Mouse (Mus musculus) spleen, postnatal 14 days (tissue): Measurements from ENCODE around the gene Zfp420.
"Not testable (repeated sequence)": the region's sequence is repeated elsewhere in the genome, so short reads cannot be mapped to it uniquely, and the experiment has no call there.

Experiments
- DNase-seq, 2 experiments: peaks; one replicate each; pipeline ENCODE4 v3.0.0; 2021 to 2022; ENCODE audit warnings: low spot score in 2 of 2

Zfp420 gene

DNA sequence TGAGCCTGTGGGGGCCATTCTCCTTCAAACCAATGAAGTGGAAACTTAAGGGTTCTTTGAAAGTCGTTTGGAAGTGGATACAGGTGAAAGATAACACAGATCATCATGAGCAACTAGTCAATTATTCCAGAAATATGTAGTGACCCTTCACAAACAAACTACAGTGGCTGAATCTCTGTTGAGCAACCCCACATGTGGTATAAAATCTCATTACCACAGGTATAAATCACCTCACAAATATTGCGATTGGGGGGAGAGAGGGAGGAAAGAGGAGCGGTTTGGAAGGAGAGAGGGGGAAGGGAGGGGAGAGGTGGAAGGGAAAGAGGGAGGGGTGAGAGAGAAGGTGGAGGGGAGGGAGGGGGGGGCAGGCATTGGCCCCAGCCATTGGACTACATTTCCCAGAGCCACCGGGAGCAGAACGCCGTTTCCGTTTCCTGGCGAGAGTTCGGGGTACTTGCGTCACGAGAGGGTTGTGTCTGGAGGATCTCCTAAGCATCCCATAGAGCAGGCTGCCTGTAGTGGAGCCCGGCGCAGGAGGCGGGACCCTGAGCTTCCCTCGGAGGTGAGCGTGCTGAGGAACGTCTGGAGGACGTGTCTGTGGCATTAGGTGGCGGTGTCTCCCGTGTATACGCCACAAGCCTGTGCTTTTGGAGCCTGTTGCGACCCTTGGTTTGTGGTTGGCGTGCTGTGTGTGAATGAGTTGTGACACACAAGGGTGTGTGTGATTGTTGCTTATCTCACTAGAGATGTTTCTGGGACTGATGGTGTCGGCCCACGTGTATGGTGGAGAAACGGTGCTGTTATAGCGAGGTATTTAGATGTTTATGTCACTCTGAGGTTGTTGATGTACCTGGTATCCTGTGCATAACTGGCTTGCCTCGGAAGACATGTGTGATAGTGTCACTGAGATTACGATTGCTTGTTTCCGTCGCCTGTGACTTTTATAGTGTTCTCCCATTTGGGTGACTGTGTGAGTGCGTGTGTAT lies at the start of gene Zfp420:
Gene Zfp420 (plus strand): TSS at position 448 of the 986 bp plus-strand sequence.
- peak; percentile 42 to 66 for DNase-seq

GRCm38 (mm10) chr7:29812244-29812643 lies 47.5 kb upstream of the Zfp420 start:
- DNase-seq = no peak

GRCm38 (mm10) chr7:29814381-29814780 lies 45.4 kb upstream of the Zfp420 start:
- DNase-seq = no peak

DNA sequence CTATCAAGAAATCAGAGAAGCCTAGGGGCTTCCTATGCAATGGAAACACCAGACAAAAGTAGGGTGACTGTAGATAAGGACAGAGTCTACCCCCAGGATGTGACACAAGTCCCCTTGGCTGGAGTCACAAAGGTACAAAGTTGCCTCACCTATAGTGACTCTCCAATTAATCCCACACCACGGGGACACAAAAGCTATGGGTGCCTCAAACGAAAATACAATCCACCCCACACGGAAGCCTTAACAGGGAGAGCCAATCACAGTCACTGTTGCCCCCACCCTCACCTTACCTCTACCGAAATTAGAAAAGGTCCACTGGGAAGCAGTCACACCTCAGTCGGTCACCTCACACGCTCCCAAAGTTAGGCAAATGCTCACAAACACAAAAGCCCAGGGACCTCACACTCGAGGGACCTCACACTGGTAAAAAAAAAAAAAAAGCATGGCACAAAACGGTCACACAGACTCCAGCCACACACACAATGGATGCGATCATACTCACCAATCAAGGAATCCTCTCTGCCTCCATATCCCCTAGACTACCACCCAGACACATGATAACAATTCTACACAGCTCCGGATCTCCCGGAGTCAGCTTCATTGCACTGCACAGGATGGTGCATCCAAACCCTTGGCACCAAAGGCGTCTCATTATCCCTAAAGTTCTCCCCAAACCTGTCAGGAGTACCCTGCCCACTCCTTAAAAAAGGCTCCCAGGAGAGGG lies 44.6 kb upstream of the Zfp420 start:
- DNase-seq = no peak

GRCm38 (mm10) chr7:29815910-29816429 lies 43.8 kb upstream of the Zfp420 start, which contains the start of gene Zfp790:
TSS of gene Zfp790 (plus strand) at chr7:29816114.
- DNase-seq = peak; percentile 54 to 63

- DNase-seq = peak; percentile 13 to 61
These were observed 41.0 kb upstream of the Zfp420 start for GRCm38 (mm10) chr7:29818619-29819254.

DNA sequence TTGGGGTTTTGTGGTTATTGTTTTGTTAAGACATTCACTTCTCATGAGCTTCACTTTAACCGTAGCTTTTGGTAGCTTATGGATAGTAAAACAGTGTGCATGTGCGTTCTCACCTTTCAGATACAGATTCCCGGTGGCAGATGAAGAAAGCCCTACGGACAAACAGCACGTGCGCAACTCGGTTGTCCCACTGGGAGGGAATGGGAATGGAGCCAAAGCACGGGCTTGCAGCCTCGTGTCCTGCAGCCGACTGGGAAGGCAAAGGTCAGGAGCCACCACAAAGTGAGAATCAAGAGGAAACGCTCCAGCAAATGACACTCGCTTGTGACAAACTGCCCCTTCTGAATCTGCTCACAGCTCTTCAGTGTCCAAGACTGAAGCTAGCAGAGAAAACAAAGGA lies 31.8 kb upstream of the Zfp420 start:
- no peak for DNase-seq

- DNase-seq = no peak
These were observed 30.0 kb upstream of the Zfp420 start for GRCm38 (mm10) chr7:29829804-29830203.

GRCm38 (mm10) chr7:29836816-29837215 lies 23.0 kb upstream of the Zfp420 start:
- no peak for DNase-seq

- no peak for DNase-seq
These were observed 20.5 kb upstream of the Zfp420 start for GRCm38 (mm10) chr7:29839256-29839655.

- no peak for DNase-seq
These were observed 17.7 kb upstream of the Zfp420 start for GRCm38 (mm10) chr7:29842105-29842504.

- no peak for DNase-seq
These were observed 15.2 kb upstream of the Zfp420 start for GRCm38 (mm10) chr7:29844616-29845015.

DNA sequence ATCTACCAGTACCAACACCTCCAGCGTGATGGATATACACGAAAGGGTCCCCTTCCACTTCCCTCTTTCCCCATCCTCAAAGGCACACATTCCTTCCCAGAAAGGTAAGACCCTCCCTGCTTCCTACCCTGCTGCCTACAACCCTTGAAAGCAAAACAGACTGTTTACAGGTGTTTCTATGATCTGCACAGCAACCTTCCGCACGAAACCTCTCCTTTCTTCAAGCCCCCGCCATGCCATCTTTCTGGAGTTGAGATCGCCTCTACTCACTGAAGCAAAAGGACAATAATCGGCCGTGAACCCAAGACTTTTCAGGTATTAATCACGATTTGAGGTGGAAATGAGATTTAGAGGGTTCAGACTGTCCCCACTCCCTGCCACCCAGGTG lies 7.0 kb upstream of the Zfp420 start:
- DNase-seq = no peak

DNA sequence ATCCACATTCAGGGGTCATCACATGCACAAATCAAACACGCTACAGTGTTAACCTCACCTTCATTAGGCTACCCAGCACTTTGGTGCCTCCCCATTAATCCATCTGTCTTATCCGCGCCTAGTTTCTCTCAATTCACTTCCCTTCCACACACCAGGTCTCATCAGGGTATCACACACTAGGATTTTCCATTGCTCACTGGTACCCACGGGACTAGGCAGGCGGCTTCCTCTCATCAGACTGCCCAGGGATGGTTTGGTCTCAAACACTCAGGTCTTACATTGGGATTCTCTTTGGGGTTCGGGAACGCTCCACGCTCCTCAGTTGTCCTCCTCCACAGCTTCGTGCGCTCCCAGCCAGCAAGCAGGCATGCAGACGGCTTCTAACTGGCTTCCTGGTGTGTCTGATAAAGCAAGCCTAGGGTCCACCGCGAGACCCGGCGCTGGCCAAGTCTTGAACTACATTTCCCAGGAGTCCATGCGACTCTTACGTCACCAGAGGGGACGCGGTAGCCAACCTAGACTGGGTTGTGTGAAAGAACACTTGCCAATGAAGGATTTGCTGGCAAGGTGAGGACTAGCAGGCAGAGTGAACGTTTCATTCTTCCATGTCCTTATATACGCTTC lies 6.4 kb upstream of the Zfp420 start, which contains the start of gene Zfp940:
Gene Zfp940 (minus strand): TSS at position 451 of the 624 bp plus-strand sequence.
- peak; percentile 48 to 77 for DNase-seq

GRCm38 (mm10) chr7:29861660-29862059 lies 1.9 kb downstream of the Zfp420 start:
- no peak for DNase-seq

DNA sequence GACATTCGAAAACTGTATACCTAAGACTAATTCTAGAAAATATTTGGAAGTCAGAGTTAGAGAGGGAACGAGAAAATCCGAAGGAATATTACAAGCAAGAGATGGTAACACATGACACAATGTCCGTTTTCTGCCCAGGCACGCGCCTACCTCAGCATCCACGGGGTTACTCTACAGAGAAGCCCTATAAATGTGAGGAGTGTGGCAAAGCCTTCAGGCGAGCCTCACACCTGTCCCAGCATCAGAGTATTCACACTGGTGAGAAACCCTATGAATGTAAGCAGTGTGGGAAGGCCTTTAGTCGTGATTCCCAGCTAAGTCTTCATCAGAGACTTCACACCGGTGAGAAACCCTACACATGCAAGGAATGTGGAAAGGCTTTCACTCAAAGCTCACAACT lies 14.5 kb downstream of the Zfp420 start:
- DNase-seq = no peak

DNA sequence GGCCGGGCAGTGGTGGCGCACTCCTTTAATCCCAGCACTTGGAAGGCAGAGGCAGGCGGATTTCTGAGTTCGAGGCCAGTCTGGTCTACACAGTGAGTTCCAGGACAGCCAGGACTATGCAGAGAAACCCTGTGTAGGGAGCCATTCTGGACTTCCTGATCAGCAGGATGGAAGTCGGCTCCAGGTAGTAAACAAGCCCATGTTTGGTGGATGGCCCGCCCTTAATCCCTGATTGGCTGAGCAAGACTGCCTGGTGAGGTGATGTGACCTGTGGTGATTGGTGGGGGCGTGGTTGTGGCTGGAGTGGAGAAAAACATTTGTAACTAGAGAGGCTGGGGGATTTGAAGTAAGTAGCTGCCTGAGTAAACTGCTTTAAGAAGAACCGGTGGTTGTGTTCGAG lies 17.8 kb downstream of the Zfp420 start:
- not testable (repeated sequence) for DNase-seq

- DNase-seq = no peak
These were observed 20.3 kb downstream of the Zfp420 start for GRCm38 (mm10) chr7:29880056-29880455.

GRCm38 (mm10) chr7:29880916-29881315 lies 21.1 kb downstream of the Zfp420 start:
- DNase-seq = no peak

DNA sequence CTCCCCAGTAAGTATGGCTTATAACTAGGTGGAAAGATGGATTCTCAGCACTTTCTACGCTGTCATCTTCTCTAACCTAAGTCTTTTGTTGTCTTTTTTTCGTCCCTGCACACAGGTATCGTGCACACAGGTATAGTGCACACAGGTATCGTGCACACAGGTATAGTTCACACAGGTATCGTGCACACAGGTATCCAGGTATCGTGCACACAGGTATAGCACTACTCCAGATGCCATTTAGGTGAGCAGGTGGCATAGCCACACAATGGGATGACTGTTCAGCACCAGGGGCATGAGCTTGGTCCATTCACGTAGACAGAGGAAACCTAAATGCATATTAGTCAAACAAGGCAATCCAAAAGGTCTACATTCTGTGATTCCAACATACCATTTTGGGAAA lies 30.7 kb downstream of the Zfp420 start:
- no peak for DNase-seq

GRCm38 (mm10) chr7:29892756-29893155 lies 33.0 kb downstream of the Zfp420 start:
- DNase-seq = no peak
